Mouse (Mus musculus): ENCODE measurements at regions not wholly inside any gene's neighbourhood (a gene's known extent, or its start where the extent isn't known, plus 50 kb on each side); places are given as distances from the start of the nearest gene placed in this dataset.

DNA sequence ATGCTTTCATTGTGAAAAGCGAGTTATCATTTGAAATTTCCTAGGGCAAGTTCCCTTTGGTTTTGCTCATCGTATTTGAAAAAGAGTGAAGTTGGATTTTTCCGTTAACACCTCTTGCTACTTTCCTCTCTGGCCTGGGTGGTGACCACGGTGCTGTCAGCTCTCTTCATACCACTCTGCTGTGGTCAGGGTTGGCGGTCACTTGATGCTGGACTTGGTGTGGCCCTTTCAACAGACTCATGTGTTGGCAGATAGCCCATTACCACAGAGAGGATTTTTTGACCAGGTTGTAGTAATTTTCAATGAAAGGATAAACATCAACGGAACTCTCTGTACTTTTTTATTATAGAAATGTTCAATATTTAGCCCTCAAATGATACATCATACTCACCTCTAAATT lies 354.3 kb upstream of the Pik3r1 start:
- TF ChIP-seq EP300 (IDR thresholded peaks at IDR 0.05) (no peak), CTCF (IDR thresholded peaks at IDR 0.05) (no peak)
